Mouse (Mus musculus) left cerebral cortex, adult 2 months (tissue): ENCODE results near the gene Bcl11b. TPM values are rescaled to one million over a fixed set of nuclear protein-coding genes. Genes with fewer than 3 reads are reported as not detected.

Experiments used
- DNase-seq, 2 experiments: peaks; one replicate each; pipeline ENCODE4 v3.0.0; 2021 to 2022; ENCODE audit warnings: low spot score in 2 of 2, mixed read lengths in 1 of 2; ENCODE audit errors: extremely low spot score in 1 of 2
- H3K27ac ChIP-seq: fragments of 200-600 bp; 2 replicates; pipeline ENCODE4 v1.8.1; 2022
- H3K4me3 ChIP-seq: fragments of 200-600 bp; 2 replicates; pipeline ENCODE4 v1.8.1; 2022
- CTCF ChIP-seq: fragments of 200-600 bp; IDR thresholded peaks from 2 replicates; pipeline ENCODE4 v1.8.1; 2022; ENCODE audit warnings: antibody characterized with exemption, mild to moderate bottlenecking, moderate library complexity
- intact Hi-C: fragments of 180-260 bp; cut with DNase I; formaldehyde crosslinking; loops from one replicate; pipeline ENCODE4 v1.15.1; 2025
- total RNA-seq, 2 experiments: library from RNA; stranded (reverse); gene quantifications; 2 replicates each; pipeline ENCODE4 v1.2.3; 2021

The Bcl11b gene
- total RNA-seq, 2 experiments from 2014 or later = 57.8 to 69.0 TPM

DNA sequence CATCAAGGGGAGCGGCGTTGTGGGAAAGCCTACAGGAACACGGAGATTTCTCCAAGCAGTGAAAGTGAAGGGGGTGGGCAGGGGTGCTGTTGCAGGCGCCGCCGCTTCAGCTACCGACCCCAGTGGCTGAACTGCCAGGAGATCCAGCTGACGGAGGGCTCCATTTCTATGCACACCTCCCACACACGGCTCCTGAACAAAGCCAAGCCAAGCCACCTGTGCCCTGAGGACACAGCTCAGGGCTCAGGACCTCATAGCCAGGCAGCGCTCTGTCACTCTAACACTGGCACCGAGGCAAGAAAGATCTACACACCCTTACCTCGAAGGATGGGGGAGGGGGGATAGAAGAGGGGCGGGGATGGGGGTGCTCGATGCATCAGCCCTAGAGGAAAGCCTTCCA, 25.3 kb downstream of the Bcl11b start:
- Histone ChIP-seq H3K4me3 (no peak overlapping the region), H3K27ac (peak overlapping the region; percentile 80; the same call in 1 of the 2 replicates)
- no peak for TF ChIP-seq CTCF
- no peak for DNase-seq
- intact Hi-C loops = no loop called here

DNA sequence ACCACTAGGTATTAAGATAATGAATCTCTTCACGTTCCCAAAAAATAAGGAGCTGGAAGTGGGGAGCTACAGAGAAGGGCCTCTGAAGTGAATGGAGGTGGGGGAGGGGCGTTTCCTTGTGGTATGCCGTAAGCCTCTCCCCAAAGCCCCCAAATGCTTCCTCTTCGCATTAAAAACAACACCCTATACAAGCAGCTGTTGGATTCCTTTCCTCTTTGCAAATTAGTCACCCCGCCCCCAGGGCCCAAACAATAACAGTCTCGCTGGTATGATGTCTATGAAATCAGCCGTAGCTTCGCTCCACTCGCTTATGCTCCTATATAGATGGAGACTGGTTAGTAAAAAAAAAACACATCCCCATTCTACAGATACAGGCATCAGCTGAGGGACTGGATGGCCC, 25.9 kb downstream of the Bcl11b start:
- TF ChIP-seq CTCF = no peak
- H3K27ac ChIP-seq = peak overlapping the region; percentile 80; the same call in 1 of the 2 replicates
- H3K4me3 ChIP-seq = no peak overlapping the region
- DNase-seq = no peak
- intact Hi-C loops = no loop called here

DNA sequence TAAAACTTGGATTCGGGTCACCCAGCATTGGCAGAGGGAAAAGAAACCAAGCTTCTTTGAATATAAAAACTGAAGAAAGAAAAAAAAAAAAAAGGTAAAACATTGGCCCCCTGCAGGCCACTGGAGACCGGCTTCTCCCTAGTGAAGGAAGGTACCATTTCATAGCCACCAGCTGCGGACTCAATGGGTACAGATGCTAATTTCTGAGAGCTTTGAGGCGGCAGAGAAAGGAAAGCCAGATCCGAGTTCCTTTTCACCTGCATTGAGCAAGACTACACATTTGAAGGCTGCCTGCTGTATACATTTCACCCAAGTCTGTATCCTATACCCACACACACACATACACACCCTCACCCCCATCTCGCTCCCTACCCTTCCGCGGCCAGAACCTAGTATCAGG, 26.3 kb downstream of the Bcl11b start:
- peak; percentile 16 for TF ChIP-seq CTCF
- no peak for DNase-seq
- Histone ChIP-seq H3K27ac (peak overlapping the region; percentile 80; the same call in 1 of the 2 replicates), H3K4me3 (no peak overlapping the region; the same call in 1 of the 2 replicates)
- intact Hi-C loops = no loop called here

GRCm38 (mm10) chr12:107976571-107977001, 26.8 kb downstream of the Bcl11b start:
- Histone ChIP-seq H3K27ac (peak overlapping the region; percentile 80), H3K4me3 (peak overlapping the region; percentile 4)
- intact Hi-C loops = no loop called here
- peak; percentile 30 for TF ChIP-seq CTCF
- no peak for DNase-seq

DNA sequence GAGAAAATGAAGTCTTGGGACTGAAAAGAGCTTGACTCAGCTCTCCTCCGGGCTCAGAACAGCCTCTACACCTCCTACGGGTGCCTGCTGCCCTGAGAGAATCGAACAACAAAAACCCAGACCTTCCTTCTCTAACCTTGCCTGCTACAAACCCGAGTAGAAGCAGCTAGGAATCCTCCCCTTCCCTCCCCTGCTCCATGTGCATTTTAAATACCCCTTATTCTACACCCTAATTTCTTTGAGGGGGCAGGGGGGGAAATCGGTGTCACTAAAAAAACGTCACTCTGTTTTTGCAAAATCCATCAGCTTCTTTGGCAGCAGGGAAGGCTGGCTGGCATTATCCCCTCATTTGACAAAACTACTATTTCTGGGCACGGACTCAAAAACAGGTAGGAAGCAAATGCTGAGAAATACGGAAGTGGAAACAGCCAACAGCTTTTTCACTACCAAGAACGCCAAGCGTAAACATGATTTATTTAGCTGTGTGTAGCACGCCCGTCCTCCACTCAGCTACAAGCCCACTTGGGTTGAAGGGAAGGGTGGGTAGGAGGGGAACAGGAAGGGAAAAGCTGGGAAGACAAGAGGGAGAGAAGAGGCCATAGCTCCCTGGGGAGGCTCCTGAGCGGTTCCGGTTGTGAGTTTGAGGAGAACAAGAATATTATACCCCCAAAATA, 27.4 kb downstream of the Bcl11b start:
- no peak for DNase-seq
- intact Hi-C loops = no loop called here
- TF ChIP-seq CTCF = no peak
- Histone ChIP-seq H3K4me3 (peak overlapping the region; percentile 8), H3K27ac (peak overlapping the region; percentile 80)

DNA sequence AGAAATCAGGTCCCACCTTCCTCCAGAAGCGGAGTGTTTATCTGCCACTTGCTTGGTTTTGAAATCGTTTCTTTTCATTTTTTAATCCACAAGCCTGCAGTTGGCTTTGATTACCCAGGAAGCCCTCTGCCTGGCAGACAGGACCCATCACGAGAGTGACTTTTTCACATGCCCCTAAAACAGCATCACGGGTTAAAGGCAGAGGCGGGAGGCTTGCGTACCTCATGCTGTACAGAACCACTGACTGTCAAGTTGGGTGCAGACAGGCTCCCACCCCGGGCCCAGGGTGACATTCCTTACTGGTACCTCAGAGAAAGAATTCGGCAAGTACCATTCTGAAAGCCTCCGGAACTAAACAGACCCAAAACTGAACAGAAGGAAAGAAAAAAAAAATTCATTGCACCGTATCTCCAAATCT, 27.9 kb downstream of the Bcl11b start:
- no peak for TF ChIP-seq CTCF
- peak overlapping the region; percentile 8; the same call in 1 of the 2 replicates for H3K4me3 ChIP-seq
- peak overlapping the region; percentile 80 for H3K27ac ChIP-seq
- intact Hi-C loops = no loop called here
- no peak for DNase-seq

- intact Hi-C loops = no loop called here
These were observed 28.9 kb downstream of the Bcl11b start for GRCm38 (mm10) chr12:107974504-107974903.

GRCm38 (mm10) chr12:107973556-107974140, 29.8 kb downstream of the Bcl11b start:
- no peak for TF ChIP-seq CTCF
- H3K27ac ChIP-seq = peak overlapping the region; percentile 40; the same call in 1 of the 2 replicates
- intact Hi-C loops = no loop called here
- no peak overlapping the region for H3K4me3 ChIP-seq
- DNase-seq = no peak

More at GRCm38 (mm10) chr12:107974504-107974903, 28.9 kb downstream of the Bcl11b start:
- Histone ChIP-seq H3K27ac (peak overlapping the region; percentile 40; the same call in 1 of the 2 replicates), H3K4me3 (no peak overlapping the region)
- TF ChIP-seq CTCF = no peak
- DNase-seq = no peak

DNA sequence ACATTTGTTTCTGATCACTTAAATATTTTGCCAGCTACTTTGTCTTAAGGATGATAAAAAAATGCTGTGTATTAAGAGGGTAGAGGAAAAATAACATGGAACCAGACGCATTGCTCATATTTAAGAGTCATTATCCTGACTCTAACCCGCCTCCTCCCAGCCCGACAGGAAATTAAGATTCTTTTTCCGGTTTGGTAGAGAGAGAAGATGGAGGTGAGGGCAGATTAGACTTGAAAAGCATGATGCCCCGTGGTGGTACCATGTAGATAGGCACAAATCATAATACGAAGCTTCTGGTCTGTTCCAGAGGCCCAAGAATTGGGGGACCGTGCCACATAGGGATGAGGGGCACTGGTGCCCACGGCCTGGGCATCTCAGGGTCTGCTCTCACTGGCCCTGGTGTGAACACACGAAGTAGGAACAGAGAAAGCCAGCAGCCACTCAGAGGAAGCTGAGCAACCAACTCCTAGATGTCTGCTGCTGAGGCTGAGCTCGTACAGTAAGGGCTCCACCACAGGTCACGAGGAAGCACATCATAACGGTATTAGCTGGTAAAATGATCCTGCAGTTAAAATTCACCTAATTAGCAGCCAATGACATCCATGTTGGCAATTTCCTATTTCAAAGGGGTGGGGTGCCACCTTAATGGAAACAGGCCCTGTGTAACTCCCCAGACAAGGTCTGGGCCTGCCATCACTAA, 32.2 kb downstream of the Bcl11b start:
- no peak for DNase-seq
- no peak for TF ChIP-seq CTCF
- intact Hi-C loops = no loop called here
- no peak overlapping the region for H3K27ac ChIP-seq
- no peak overlapping the region for H3K4me3 ChIP-seq

DNA sequence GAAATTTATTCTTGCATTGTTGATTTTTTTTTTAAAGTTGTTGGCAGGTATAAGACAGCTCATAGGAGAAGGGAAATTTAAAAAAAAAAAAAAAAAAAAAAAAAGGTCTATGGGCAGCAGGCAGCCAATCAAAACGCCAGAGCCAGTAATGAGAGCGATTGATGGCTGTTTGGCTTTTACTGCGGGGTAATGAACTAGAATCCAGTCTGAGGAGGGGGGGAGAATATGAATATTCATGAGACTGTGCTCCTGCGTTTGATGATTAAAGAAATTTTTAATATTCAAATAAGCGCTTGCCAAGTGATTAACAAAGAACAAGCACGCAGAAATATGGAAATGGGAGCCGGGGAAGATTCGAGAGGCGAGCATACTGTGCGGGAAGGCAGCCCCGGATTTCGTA, 32.8 kb downstream of the Bcl11b start:
- no peak for TF ChIP-seq CTCF
- intact Hi-C loops = no loop called here
- no peak overlapping the region for H3K4me3 ChIP-seq
- H3K27ac ChIP-seq = no peak overlapping the region
- DNase-seq = no peak

DNA sequence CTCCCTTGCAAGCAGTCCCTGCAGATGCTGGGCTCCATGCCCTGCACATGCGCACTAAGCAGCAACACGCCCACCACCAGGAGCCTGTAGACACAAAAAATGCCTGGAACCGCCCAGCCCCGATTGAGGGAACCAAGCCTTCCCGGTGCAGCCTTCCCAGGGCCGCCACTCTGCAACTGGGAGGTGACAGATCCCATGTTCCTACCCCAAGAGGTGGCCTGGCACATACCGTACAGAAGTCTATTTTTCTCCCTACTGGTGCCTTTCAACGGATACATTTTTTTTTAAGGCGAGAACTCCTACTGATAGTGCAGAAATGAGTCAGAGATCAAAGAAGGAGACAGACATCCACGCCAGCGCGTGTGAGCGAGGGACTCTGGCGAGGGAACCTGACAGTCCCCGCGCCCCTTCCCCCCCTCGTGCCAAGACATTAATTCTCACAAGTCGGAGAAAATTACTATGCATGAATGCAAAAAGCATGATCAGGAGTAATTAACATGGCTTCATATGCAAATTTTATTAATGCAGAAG, 33.5 kb downstream of the Bcl11b start:
- no peak overlapping the region for H3K4me3 ChIP-seq
- no peak for TF ChIP-seq CTCF
- peak; percentile 51 to 74 for DNase-seq
- peak overlapping the region; percentile 74 for H3K27ac ChIP-seq
- intact Hi-C loops = no loop called here

GRCm38 (mm10) chr12:107969126-107969525, 34.3 kb downstream of the Bcl11b start:
- TF ChIP-seq CTCF = no peak
- peak overlapping the region; percentile 74 for H3K27ac ChIP-seq
- no peak overlapping the region for H3K4me3 ChIP-seq
- intact Hi-C loops = no loop called here
- no peak for DNase-seq
